Mouse (Mus musculus): ENCODE measurements around the gene Adm2. TPM values are rescaled to one million over a fixed set of nuclear protein-coding genes. Genes with fewer than 3 reads are reported as not detected.

Adm2 gene
- polyA plus RNA-seq, 1 experiment from 2014 or later, result 0.30 TPM

GRCm38 (mm10) chr15:89314511-89315189 is 7.9 kb upstream of the Adm2 start:
- H3K27ac ChIP-seq (replicated peaks), result peak overlapping the region; percentile 88
- under 1% methylated on average over 58 of the region's 58 CpGs for WGBS
- peak; percentile 50 for DNase-seq (ENCODE audit: low spot score)
- H3K9me3 ChIP-seq, result no peaks in the 10 kb centered on the region
- peaks cover 32% of the 10 kb centered on the region for H3K4me1 ChIP-seq
- H3K27me3 ChIP-seq (replicated peaks; ENCODE audit: low read depth, poor library complexity, severe bottlenecking), result no peaks in the 10 kb centered on the region
- no peaks in the 10 kb centered on the region for H3K36me3 ChIP-seq (replicated peaks)
- peak overlapping the region; percentile 98 for H3K4me3 ChIP-seq

DNA sequence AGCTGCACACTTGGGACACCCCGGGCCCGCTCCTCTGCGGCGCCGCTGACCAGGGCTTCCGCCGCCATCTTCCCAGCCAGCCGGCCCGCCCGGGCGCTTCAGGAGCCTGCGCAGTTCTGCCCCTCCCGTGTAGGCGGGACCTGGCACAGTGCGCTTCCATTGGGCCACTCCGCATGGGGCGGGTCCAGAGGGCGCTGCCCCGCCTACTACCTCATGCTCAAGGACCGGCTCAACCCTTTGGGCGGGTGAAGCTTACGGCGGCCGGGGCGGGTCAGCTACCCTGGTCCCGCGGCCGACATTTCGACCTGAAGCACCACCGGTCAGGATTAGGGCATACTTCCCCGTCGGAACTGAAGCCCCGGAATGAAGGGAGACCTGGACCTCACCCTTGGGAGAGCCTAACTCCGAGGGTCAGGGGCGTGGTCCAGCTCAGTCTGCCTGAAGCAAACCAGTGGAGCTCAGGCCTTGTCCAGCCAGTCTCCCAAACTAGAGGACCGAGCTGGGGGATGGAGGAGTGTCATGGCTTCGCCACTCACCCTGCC is 7.3 kb upstream of the Adm2 start, which contains the start of gene Sbf1:
Gene Sbf1, minus strand, starts transcription at position 122 of the 542 bp plus-strand sequence.
- Histone ChIP-seq H3K36me3 (replicated peaks) (no peaks in the 10 kb centered on the region), H3K4me1 (peaks cover 27% of the 10 kb centered on the region), H3K4me3 (peak within 1 kb of the TSS; percentile 98), H3K27me3 (replicated peaks; ENCODE audit: low read depth, poor library complexity, severe bottlenecking) (no peaks in the 10 kb centered on the region), H3K9me3 (no peaks in the 10 kb centered on the region), H3K27ac (replicated peaks) (peak within 1 kb of the TSS; percentile 88)
- WGBS, result under 1% methylated on average over 37 of the region's 37 CpGs
- DNase-seq (ENCODE audit: low spot score), result peak; percentile 98

GRCm38 (mm10) chr15:89316146-89316545 is 6.4 kb upstream of the Adm2 start:
- 62% methylated on average over 11 of the region's 11 CpGs for WGBS
- Histone ChIP-seq H3K4me1 (peaks cover 24% of the 10 kb centered on the region), H3K4me3 (peak overlapping the region; percentile 98; the same call in 1 of the 2 replicates), H3K27me3 (replicated peaks; ENCODE audit: low read depth, poor library complexity, severe bottlenecking) (0 out of 2 replicates have a peak, but pooled peaks cover 6% of the 10 kb centered on the region), H3K27ac (replicated peaks) (no peak overlapping the region), H3K9me3 (no peaks in the 10 kb centered on the region), H3K36me3 (replicated peaks) (no peaks in the 10 kb centered on the region)
- DNase-seq (ENCODE audit: low spot score), result peak; percentile 43

DNA sequence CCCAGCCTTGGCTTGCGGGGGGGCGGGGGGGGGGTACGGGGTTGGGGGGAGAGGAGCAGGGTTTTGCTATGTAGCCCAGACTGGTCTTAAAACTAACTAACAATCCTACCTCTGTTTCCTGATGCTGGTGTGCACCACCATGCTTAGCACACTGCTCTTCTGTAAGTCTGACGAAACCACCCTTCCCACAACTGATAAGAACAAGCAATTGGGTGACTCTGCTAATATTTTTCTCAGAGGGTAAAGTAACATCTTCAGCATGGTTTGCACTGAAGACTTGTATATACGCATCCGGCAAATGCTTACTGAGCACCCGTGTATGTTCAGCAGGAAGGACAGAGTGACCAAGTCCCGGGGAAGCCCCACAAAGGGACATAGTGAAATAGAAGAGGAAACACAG is 1.3 kb upstream of the Adm2 start:
- 86% methylated on average over 8 of the region's 8 CpGs for WGBS
- Histone ChIP-seq H3K9me3 (no peaks in the 10 kb centered on the region), H3K4me3 (no peak overlapping the region), H3K4me1 (peaks cover 9% of the 10 kb centered on the region), H3K36me3 (replicated peaks) (no peaks in the 10 kb centered on the region), H3K27me3 (replicated peaks; ENCODE audit: low read depth, poor library complexity, severe bottlenecking) (peaks cover 36% of the 10 kb centered on the region), H3K27ac (replicated peaks) (no peak overlapping the region)
- no peak for DNase-seq (ENCODE audit: low spot score)

- 87% methylated on average over 4 of the region's 4 CpGs for WGBS
- Histone ChIP-seq H3K27ac (replicated peaks) (no peak overlapping the region), H3K4me1 (peaks cover 9% of the 10 kb centered on the region), H3K27me3 (replicated peaks; ENCODE audit: low read depth, poor library complexity, severe bottlenecking) (peaks cover 36% of the 10 kb centered on the region), H3K36me3 (replicated peaks) (no peaks in the 10 kb centered on the region), H3K4me3 (no peak overlapping the region), H3K9me3 (no peaks in the 10 kb centered on the region)
- DNase-seq (ENCODE audit: low spot score), result no peak
Measured at GRCm38 (mm10) chr15:89323656-89324055, 1.1 kb downstream of the Adm2 start.

DNA sequence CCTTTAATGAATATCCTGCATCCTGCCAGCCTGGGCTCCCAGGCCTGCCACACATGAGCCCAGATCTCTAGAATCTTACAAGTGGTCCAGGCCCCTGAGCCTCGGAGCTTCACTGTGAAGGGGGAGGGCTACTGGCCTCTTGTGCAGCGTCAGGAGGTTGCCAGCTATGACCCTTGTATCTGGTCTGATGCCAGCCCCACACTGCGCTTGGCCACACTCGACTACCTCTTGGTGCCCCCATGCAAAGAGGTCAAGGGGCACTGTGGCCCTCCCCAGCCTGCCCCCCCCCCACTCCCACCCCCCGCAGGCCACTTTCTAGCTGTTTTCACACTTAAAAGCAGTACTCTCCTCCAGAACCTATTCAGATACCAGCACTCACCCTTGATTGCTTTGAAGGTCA is 3.9 kb downstream of the Adm2 start:
- 69% methylated on average over 5 of the region's 5 CpGs for WGBS
- no peaks in the 10 kb centered on the region for H3K9me3 ChIP-seq
- H3K36me3 ChIP-seq (replicated peaks), result no peaks in the 10 kb centered on the region
- H3K27ac ChIP-seq (replicated peaks), result no peak overlapping the region
- DNase-seq (ENCODE audit: low spot score), result no peak
- H3K4me3 ChIP-seq, result no peak overlapping the region
- peaks cover 9% of the 10 kb centered on the region for H3K4me1 ChIP-seq
- peaks cover 28% of the 10 kb centered on the region for H3K27me3 ChIP-seq (replicated peaks; ENCODE audit: low read depth, poor library complexity, severe bottlenecking)

- Histone ChIP-seq H3K9me3 (no peaks in the 10 kb centered on the region), H3K27ac (replicated peaks) (no peak within 1 kb of the TSS), H3K4me1 (no peaks in the 10 kb centered on the region), H3K36me3 (replicated peaks) (no peaks in the 10 kb centered on the region), H3K27me3 (replicated peaks; ENCODE audit: low read depth, poor library complexity, severe bottlenecking) (no peaks in the 10 kb centered on the region), H3K4me3 (no peak within 1 kb of the TSS)
- WGBS, result 89% methylated on average over 7 of the region's 7 CpGs
- DNase-seq (ENCODE audit: low spot score), result no peak
Measured at GRCm38 (mm10) chr15:89334271-89334670, 11.8 kb downstream of the Adm2 start, which contains the start of gene Miox. TSS of gene Miox (plus strand) at chr15:89334398.

GRCm38 (mm10) chr15:89334774-89335537 is 12.4 kb downstream of the Adm2 start:
- Histone ChIP-seq H3K4me1 (no peaks in the 10 kb centered on the region), H3K36me3 (replicated peaks) (no peaks in the 10 kb centered on the region), H3K27me3 (replicated peaks; ENCODE audit: low read depth, poor library complexity, severe bottlenecking) (no peaks in the 10 kb centered on the region), H3K27ac (replicated peaks) (no peak overlapping the region), H3K9me3 (no peaks in the 10 kb centered on the region), H3K4me3 (no peak overlapping the region)
- DNase-seq (ENCODE audit: low spot score), result no peak
- WGBS, result 81% methylated on average over 17 of the region's 17 CpGs

DNA sequence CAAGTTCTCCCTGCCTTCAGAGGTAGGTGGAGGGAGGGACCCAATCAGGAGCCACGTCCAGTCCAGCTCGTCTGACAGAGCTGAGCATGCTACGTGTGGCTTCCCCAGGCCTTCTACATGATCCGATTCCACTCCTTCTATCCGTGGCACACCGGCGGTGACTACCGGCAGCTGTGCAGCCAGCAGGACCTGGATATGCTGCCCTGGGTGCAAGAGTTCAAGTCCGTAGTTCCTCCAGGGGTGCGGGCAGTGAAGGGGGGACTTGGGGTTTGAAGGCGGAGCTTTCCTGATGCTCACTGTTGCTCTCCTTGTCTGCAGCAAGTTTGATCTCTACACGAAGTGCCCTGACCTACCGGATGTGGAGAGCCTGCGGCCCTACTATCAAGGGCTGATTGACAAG is 13.9 kb downstream of the Adm2 start:
- no peak overlapping the region for H3K4me3 ChIP-seq
- no peaks in the 10 kb centered on the region for H3K4me1 ChIP-seq
- no peaks in the 10 kb centered on the region for H3K27me3 ChIP-seq (replicated peaks; ENCODE audit: low read depth, poor library complexity, severe bottlenecking)
- WGBS, result 87% methylated on average over 14 of the region's 14 CpGs
- no peaks in the 10 kb centered on the region for H3K9me3 ChIP-seq
- H3K36me3 ChIP-seq (replicated peaks), result no peaks in the 10 kb centered on the region
- DNase-seq (ENCODE audit: low spot score), result no peak
- H3K27ac ChIP-seq (replicated peaks), result no peak overlapping the region

GRCm38 (mm10) chr15:89339696-89340095 is 17.2 kb downstream of the Adm2 start:
- 88% methylated on average over 2 of the region's 2 CpGs for WGBS
- DNase-seq (ENCODE audit: low spot score), result no peak
- Histone ChIP-seq H3K27me3 (replicated peaks; ENCODE audit: low read depth, poor library complexity, severe bottlenecking) (no peaks in the 10 kb centered on the region), H3K9me3 (no peaks in the 10 kb centered on the region), H3K27ac (replicated peaks) (no peak overlapping the region), H3K36me3 (replicated peaks) (no peaks in the 10 kb centered on the region), H3K4me3 (no peak overlapping the region), H3K4me1 (no peaks in the 10 kb centered on the region)

DNA sequence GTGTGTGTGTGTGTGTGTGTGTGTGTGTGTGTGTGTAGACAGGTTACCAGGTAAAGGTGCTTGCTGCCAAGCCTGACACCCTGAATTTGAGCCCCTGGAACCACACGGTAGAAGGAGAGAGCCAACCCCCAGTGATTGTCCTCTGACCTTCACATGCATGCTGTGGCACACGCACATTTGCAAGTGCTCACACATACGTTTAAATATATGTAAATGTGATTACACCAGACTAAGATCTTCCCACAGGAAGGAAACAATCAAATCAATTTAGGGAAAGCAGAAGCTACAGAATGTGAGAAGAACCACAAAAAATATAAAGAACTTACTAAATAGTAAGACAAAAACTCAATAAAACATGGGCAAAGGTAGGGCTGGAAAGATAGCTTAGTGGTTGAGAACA is 17.6 kb downstream of the Adm2 start:
- Histone ChIP-seq H3K27me3 (replicated peaks; ENCODE audit: low read depth, poor library complexity, severe bottlenecking) (no peaks in the 10 kb centered on the region), H3K9me3 (no peaks in the 10 kb centered on the region), H3K4me3 (no peak overlapping the region), H3K4me1 (no peaks in the 10 kb centered on the region), H3K36me3 (replicated peaks) (no peaks in the 10 kb centered on the region), H3K27ac (replicated peaks) (no peak overlapping the region)
- 88% methylated on average over 3 of the region's 3 CpGs for WGBS
- DNase-seq (ENCODE audit: low spot score), result no peak

DNA sequence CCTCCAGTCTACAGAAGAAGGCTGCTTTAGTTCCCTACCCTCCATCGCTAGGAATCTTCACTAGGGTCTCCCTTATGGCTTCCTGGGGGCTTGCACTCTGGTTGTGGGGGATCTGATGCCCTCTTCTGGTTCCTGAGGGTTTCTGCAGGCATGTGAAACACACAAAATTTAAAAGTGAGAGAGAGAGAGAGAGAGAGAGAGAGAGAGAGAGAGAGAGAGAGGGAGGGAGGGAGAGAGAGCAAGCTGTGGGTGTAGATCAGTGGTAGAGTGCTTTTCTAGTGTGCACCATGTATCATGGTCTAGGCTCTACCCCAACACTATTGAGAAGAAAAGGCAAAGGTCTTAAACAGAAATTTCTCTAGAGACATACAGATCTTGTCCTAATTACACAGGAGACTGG is 19.2 kb downstream of the Adm2 start:
- H3K36me3 ChIP-seq (replicated peaks), result no peaks in the 10 kb centered on the region
- no peaks in the 10 kb centered on the region for H3K9me3 ChIP-seq
- no peak overlapping the region for H3K27ac ChIP-seq (replicated peaks)
- no peak overlapping the region for H3K4me3 ChIP-seq
- 35% methylated on average over 1 of the region's 1 CpGs for WGBS
- H3K4me1 ChIP-seq, result no peaks in the 10 kb centered on the region
- no peak for DNase-seq (ENCODE audit: low spot score)
- no peaks in the 10 kb centered on the region for H3K27me3 ChIP-seq (replicated peaks; ENCODE audit: low read depth, poor library complexity, severe bottlenecking)

DNA sequence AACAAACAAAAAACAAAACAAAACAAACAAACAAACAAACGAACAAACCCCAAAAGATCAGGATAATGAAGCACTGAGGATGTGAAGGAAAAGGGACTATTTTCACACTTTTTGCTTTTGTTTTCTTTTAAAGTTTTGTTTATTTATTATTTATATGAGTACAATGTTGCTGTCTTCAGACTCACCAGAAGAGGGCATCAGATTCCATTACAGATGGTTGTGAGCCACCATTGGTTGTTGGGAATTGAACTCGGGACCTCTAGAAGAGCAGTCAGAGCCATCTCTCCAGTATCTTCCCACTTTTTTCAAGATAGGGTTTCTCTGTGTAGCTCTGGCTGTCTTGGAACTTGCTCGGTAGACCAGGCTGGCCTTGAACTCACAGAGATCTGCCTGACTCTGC is 20.8 kb downstream of the Adm2 start:
- H3K27me3 ChIP-seq (replicated peaks; ENCODE audit: low read depth, poor library complexity, severe bottlenecking), result no peaks in the 10 kb centered on the region
- H3K4me1 ChIP-seq, result no peaks in the 10 kb centered on the region
- no peaks in the 10 kb centered on the region for H3K9me3 ChIP-seq
- H3K27ac ChIP-seq (replicated peaks), result no peak overlapping the region
- no peak overlapping the region for H3K4me3 ChIP-seq
- DNase-seq (ENCODE audit: low spot score), result no peak
- H3K36me3 ChIP-seq (replicated peaks), result no peaks in the 10 kb centered on the region
- WGBS, result 83% methylated on average over 3 of the region's 3 CpGs

Measured in embryonic facial prominence, embryonic 10.5 days (tissue).